Mouse (Mus musculus) MEL (cell line): ENCODE data around the gene Ttpal.

Experiments
- CHD2 ChIP-seq: IDR thresholded peaks from 2 replicates; pipeline ENCODE4 v1.6.1; 2011; ENCODE audit warnings: low read length, improper control_type of control experiment
- CTCF ChIP-seq, 3 experiments: IDR thresholded peaks in 2 of 3; conservative IDR thresholded peaks in 1 of 3; 2 replicates each; pipeline ENCODE4 v1.5.1; 2011 to 2012; ENCODE audit warnings: low read length in 3 of 3, low read depth in 2 of 3, mild to moderate bottlenecking in 2 of 3, improper control_type of control experiment in 1 of 3, inconsistent platforms in 1 of 3, mixed read lengths in 1 of 3, moderate library complexity in 1 of 3; ENCODE audit not compliant: control insufficient read depth in 1 of 3, insufficient read depth in 1 of 3, poor library complexity in 1 of 3, severe bottlenecking in 1 of 3
- NELFE ChIP-seq: IDR thresholded peaks from 2 replicates; pipeline ENCODE4 v1.6.1; 2011; ENCODE audit warnings: low read depth, low read length, improper control_type of control experiment
- POLR2A ChIP-seq, 2 experiments: IDR thresholded peaks; 2 replicates each; pipeline ENCODE4 v1.6.1; 2011 to 2012; ENCODE audit warnings: low read length in 2 of 2, mild to moderate bottlenecking in 2 of 2, control low read depth in 1 of 2, improper control_type of control experiment in 1 of 2, low read depth in 1 of 2, moderate library complexity in 1 of 2; ENCODE audit not compliant: control insufficient read depth in 1 of 2, insufficient read depth in 1 of 2, poor library complexity in 1 of 2
- POLR2AphosphoS5 ChIP-seq: IDR thresholded peaks from 2 replicates; pipeline ENCODE4 v1.6.1; 2012; ENCODE audit warnings: low read depth, borderline replicate concordance, mild to moderate bottlenecking, inconsistent platforms, low read length, moderate library complexity, mixed read lengths
- RCOR1 ChIP-seq: IDR thresholded peaks from 2 replicates; pipeline ENCODE4 v1.6.1; 2012; ENCODE audit warnings: low read depth, mild to moderate bottlenecking, inconsistent platforms, low read length, improper control_type of control experiment
- TAL1 ChIP-seq: IDR thresholded peaks from 2 replicates; pipeline ENCODE4 v1.6.1; 2012; ENCODE audit warnings: mild to moderate bottlenecking, inconsistent platforms, low read length, moderate library complexity, mixed read lengths
- ZC3H11A ChIP-seq: IDR thresholded peaks from 2 replicates; pipeline ENCODE4 v1.6.1; 2012; ENCODE audit warnings: low read depth, mild to moderate bottlenecking, inconsistent platforms, low read length, improper control_type of control experiment

DNA sequence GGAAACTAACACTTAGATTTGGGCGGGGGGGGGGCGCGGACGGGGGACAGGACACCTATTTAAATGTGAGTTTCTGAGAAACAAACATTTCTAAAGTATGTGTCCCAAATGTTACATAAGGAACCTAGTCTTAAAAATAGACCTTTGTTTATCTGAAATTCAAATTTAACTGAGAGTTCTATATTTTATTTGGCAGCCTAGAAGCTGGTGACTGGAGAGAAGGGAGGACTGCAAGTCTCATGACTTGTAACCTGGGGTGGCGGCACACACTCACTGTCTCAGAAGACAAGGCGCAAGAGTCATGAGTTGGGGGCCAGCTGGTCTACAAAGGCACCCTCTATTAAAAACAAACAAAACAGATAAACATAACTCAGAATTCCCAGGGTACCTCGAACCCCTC, 1.0 kb upstream of the Ttpal start:
- TF ChIP-seq ZC3H11A (no peak), RCOR1 (no peak), CHD2 (no peak), POLR2A (IDR thresholded peaks at IDR 0.05; ENCODE audit: control insufficient read depth in 1 of 2, insufficient read depth in 1 of 2, low read depth in 1 of 2, low read length in 2 of 2, poor library complexity in 1 of 2) (no peak), TAL1 (no peak), CTCF (IDR thresholded peaks at IDR 0.05 in 2 of 3, conservative IDR thresholded peaks at IDR 0.05 in 1 of 3; ENCODE audit: control insufficient read depth in 1 of 3, insufficient read depth in 1 of 3, low read depth in 2 of 3, low read length in 3 of 3, poor library complexity in 1 of 3, severe bottlenecking in 1 of 3) (no peak), POLR2AphosphoS5 (no peak), NELFE (no peak)
